Mouse (Mus musculus) midbrain, embryonic 16.5 days (tissue): ENCODE measurements around the gene Tmx1. TPM values are rescaled to one million over a fixed set of nuclear protein-coding genes. Genes with fewer than 3 reads are reported as not detected.

Experiments
- ATAC-seq: fragments of 200-750 bp; cut with Nextera tagmentation; 2 replicates; pipeline ENCODE4 v1.8.0; 2017; ENCODE audit warnings: moderate TSS enrichment
- H3K27ac ChIP-seq: fragments of 300-500 bp; sonication (generic); 2 replicates; pipeline ENCODE4 v1.5.1; 2014; ENCODE audit warnings: mild to moderate bottlenecking, low read length, mixed read lengths
- H3K27me3 ChIP-seq: fragments of 300-500 bp; sonication (generic); 2 replicates; pipeline ENCODE4 v1.6.1; 2014; ENCODE audit warnings: low read depth, low read length, mixed read lengths; ENCODE audit not compliant: control insufficient read depth, insufficient read depth
- H3K36me3 ChIP-seq: fragments of 300-500 bp; sonication (generic); 2 replicates; pipeline ENCODE4 v1.6.1; 2014; ENCODE audit warnings: mild to moderate bottlenecking, low read length, moderate library complexity, mixed read lengths; ENCODE audit not compliant: control insufficient read depth, insufficient read depth
- H3K4me1 ChIP-seq: fragments of 300-500 bp; sonication (generic); 2 replicates; pipeline ENCODE4 v1.6.1; 2014; ENCODE audit warnings: mild to moderate bottlenecking, low read length, mixed read lengths; ENCODE audit not compliant: control insufficient read depth, insufficient read depth
- H3K4me2 ChIP-seq: fragments of 300-500 bp; sonication (generic); 2 replicates; pipeline ENCODE4 v1.6.1; 2014; ENCODE audit warnings: mild to moderate bottlenecking, low read length, mixed read lengths
- H3K4me3 ChIP-seq: fragments of 300-500 bp; sonication (generic); 2 replicates; pipeline ENCODE4 v1.5.1; 2014; ENCODE audit warnings: low read depth, mild to moderate bottlenecking, low read length, moderate library complexity, mixed read lengths
- H3K9ac ChIP-seq: fragments of 300-500 bp; sonication (generic); 2 replicates; pipeline ENCODE4 v1.6.1; 2014; ENCODE audit warnings: low read depth, low read length, mixed read lengths
- H3K9me3 ChIP-seq: fragments of 300-500 bp; sonication (generic); replicated peaks from 2 replicates; pipeline ENCODE4 v1.6.1; 2014; ENCODE audit warnings: mild to moderate bottlenecking, low read length, mixed read lengths; ENCODE audit not compliant: control insufficient read depth, poor library complexity, severe bottlenecking
- WGBS: fragments of 180-500 bp; shearing (Covaris S2); extraction: QIAGEN DNeasy Blood & Tissue Kit; methylation state at CpG from one replicate; pipeline ENCODE4 v1.1.7; 2014; 5-methylcytosine and 5-hydroxymethylcytosine counted together
- polyA plus RNA-seq: library from polyadenylated mRNA; unstranded; fragments of >200 nt; fragmentation: Nextera tagmentation; extraction: Ambion mirVana; gene quantifications from 2 replicates; pipeline ENCODE4 v1.2.1, GENCODE M21; 2015

Tmx1 gene
- polyA plus RNA-seq, 1 experiment from 2014 or later, result 148 TPM

DNA sequence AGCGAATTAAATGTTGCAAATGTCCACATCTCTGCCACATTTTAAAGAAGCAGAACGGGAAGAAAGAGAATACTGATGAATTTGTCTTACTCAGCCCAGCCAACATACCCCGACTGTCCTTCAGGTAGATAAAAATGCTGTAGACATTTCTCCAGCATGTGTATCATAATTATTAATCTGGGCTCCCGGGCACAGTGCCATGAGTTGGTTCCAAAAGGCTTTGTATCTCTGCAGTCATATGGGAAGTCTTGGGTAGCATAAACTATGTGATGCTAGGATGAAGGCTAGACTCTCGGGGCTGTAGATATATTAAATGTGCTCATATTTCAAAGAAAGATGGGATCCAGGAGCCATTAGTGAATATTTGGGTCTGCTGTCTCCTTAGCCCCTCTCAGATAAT lies 53.1 kb downstream of the Tmx1 start:
- no peaks in the 10 kb centered on the region for H3K27me3 ChIP-seq
- H3K4me1 ChIP-seq, result no peaks in the 10 kb centered on the region
- no peaks in the 10 kb centered on the region for H3K9me3 ChIP-seq
- no peak overlapping the region for H3K9ac ChIP-seq
- peak overlapping the region; percentile 39; the same call in 1 of the 2 replicates for H3K27ac ChIP-seq
- peak; percentile 48; the same call in 1 of the 2 replicates for ATAC-seq
- H3K4me3 ChIP-seq, result no peak overlapping the region
- WGBS, result 70% methylated on average over 5 of the region's 5 CpGs
- no peaks in the 10 kb centered on the region for H3K36me3 ChIP-seq
- H3K4me2 ChIP-seq, result no peak overlapping the region

DNA sequence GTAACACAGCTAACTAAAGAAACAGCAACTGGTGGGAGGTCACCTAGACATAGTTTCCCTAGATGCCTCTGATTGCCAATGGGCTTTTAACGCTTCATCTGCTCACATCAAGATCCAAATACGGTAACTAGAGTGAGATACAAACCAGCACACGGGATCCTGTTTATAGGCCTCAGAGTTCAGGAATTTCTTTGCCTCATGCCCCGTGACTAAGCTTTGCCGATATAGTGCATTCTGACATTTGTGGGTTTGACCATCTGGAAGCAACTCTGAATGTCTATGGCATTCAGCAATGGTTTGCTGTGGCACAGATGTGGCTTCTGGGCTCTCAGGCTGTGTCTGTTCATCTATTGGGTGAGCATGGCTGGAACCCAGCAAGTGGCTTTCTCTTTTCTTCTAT lies 59.1 kb downstream of the Tmx1 start:
- H3K36me3 ChIP-seq, result no peaks in the 10 kb centered on the region
- no peak overlapping the region for H3K9ac ChIP-seq
- H3K27me3 ChIP-seq, result no peaks in the 10 kb centered on the region
- H3K4me2 ChIP-seq, result no peak overlapping the region
- H3K27ac ChIP-seq, result no peak overlapping the region
- ATAC-seq, result no peak
- H3K9me3 ChIP-seq, result no peaks in the 10 kb centered on the region
- no peaks in the 10 kb centered on the region for H3K4me1 ChIP-seq
- WGBS, result 94% methylated on average over 5 of the region's 5 CpGs
- no peak overlapping the region for H3K4me3 ChIP-seq

DNA sequence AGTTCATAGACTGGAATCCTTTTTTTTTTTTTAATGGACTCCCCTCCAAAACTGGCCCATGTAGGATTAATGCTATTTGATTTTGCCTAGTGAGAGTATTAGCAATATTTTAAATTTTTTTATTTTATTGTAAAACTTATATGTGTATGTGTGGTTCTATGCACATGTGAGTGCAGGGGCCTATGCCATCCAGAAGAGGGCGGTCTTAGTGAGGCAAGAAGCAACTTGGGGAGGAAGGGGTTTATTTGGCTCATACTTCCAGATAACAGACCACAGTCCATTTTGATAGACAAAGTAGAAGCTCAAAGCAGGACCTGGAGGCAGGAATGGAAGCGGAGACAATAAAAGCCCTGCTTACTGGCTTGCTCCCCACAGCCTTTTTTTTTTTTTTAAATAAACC lies 59.5 kb downstream of the Tmx1 start:
- no peak for ATAC-seq
- H3K4me2 ChIP-seq, result no peak overlapping the region
- H3K9me3 ChIP-seq, result no peaks in the 10 kb centered on the region
- no peaks in the 10 kb centered on the region for H3K36me3 ChIP-seq
- H3K27me3 ChIP-seq, result no peaks in the 10 kb centered on the region
- no peak overlapping the region for H3K4me3 ChIP-seq
- no peak overlapping the region for H3K27ac ChIP-seq
- no peak overlapping the region for H3K9ac ChIP-seq
- WGBS, result 97% methylated on average over 2 of the region's 2 CpGs
- H3K4me1 ChIP-seq, result no peaks in the 10 kb centered on the region

Other genes starting within 250 kb of the Tmx1 start
- 8.0 and 8.9 TPM in 2 replicates for gene Pygl, start 221.6 kb upstream of the Tmx1 start, polyA plus RNA-seq
- gene Trim9, start 105.5 kb upstream of the Tmx1 start, polyA plus RNA-seq, result 88.6 and 108 TPM in 2 replicates